Mouse (Mus musculus): ENCODE results near the gene Nr4a3. TPM values are rescaled to one million over a fixed set of nuclear protein-coding genes. Genes with fewer than 3 reads are reported as not detected.
A peak's percentile ranks its signal among the peaks of the same experiment; 100 is the strongest.

Gene Nr4a3
- total RNA-seq (2012; rRNA removed) = 0.09 TPM in 1 of 2 replicates, not detected in the other

DNA sequence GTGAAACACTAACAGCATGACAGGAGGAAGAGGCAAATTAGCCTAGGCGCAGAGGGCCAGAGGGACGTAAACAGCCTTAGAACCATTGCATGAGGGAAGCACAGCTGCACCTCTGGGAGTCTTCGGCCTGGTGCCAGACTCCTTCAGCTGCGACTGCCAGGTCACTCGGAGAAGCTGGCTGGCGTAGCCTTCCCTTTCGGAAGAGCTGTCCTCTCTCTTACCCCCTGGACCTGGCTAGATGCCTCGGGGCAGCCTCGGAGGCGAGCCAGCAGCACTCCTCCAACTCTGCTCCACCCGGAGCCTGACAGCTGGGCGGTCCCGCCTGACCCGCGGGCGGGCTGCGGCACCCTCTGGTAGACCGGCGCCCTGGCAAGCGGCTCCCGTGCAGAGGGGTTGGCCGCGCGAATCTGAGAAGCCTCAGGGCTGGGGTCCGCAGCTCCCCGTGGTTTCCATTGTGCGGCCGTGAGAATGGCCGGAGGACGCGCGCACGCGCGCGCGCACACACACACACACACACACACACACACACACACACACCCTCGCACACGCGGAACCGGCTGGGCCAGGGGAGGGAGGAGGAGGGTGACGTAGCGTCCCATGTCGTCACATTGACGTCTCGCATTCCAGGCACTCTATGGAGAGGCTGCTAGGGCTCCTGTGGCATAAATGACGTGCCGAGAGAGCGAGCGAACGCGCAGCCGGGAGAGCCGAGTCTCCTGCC, at the start of gene Nr4a3:
Gene Nr4a3 (plus strand): TSS at position 663 of the 721 bp plus-strand sequence.
- Histone ChIP-seq H3K9ac (ENCODE audit: insufficient read depth, low read depth, low read length, poor library complexity, severe bottlenecking) (peak within 1 kb of the TSS; percentile 30; the same call in 1 of the 2 replicates), H3K27ac (ENCODE audit: insufficient read depth, low read depth, low read length, poor library complexity, severe bottlenecking) (no peak within 1 kb of the TSS), H3K9me3 (ENCODE audit: control insufficient read depth, insufficient read depth, low read depth, low read length) (no peaks in the 10 kb centered on the region), H3K4me3 (ENCODE audit: insufficient read depth in 1 of 2, low read depth in 1 of 2, low read length in 2 of 2, poor library complexity in 1 of 2, severe bottlenecking in 1 of 2) (peak within 1 kb of the TSS; percentile 69 to 76), H3K36me3 (ENCODE audit: control insufficient read depth, insufficient read depth, low read length, poor library complexity, severe bottlenecking) (no peaks in the 10 kb centered on the region), H3K4me1 (ENCODE audit: control insufficient read depth in 2 of 2, insufficient read depth in 2 of 2, low read length in 2 of 2, poor library complexity in 1 of 2) (no peaks in the 10 kb centered on the region)
- no peak for TF ChIP-seq CHD2 (IDR thresholded peaks at IDR 0.05; ENCODE audit: low read depth, low read length)
- TF ChIP-seq HCFC1 (IDR thresholded peaks at IDR 0.05; ENCODE audit: borderline replicate concordance, insufficient read depth, low read length) = no peak
- no peak for TF ChIP-seq ZC3H11A (IDR thresholded peaks at IDR 0.05; ENCODE audit: borderline replicate concordance, low read depth, low read length)
- no peak for TF ChIP-seq MAFK (IDR thresholded peaks at IDR 0.05; ENCODE audit: insufficient read depth, low read depth, low read length)
- TF ChIP-seq ZNF384 (IDR thresholded peaks at IDR 0.05; ENCODE audit: low read depth, low read length) = no peak
- peak; percentile 75 for DNase-seq (ENCODE audit: low read depth, low spot score)
- in situ Hi-C loops (cut with MboI; ENCODE audit: low sequenced_read_pairs in 2 of 2, unreplicated experiment in 2 of 2) = loop anchor here in 1 of 2 experiments (25.0 kb wide), 1 partner anchor 1707 kb away; the partner anchor contains the start of gene Foxe1

DNA sequence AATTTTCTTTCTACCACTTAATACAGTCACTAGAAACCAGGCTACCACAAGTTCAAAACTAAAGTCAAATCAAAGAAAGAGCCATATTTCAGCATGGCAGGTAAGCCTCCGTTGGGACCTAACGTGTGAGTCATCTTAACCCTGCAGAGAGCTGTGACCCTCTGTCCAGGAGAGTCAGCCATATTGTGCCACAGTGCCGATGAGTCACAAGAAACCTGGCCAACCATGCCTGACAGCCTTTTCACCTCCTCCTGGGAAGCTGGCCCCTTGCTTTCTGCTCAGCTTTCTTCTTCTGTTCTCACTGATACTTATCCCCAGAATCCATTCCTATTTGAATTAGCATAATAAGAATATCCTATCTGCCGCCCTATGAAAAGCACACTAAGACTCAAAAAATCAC, 42.0 kb upstream of the Nr4a3 start:
- in situ Hi-C loops (cut with MboI; ENCODE audit: low sequenced_read_pairs in 2 of 2, unreplicated experiment in 2 of 2) = no loop called here
- no peak for TF ChIP-seq HCFC1 (IDR thresholded peaks at IDR 0.05; ENCODE audit: borderline replicate concordance, insufficient read depth, low read length)
- no peak for TF ChIP-seq ZC3H11A (IDR thresholded peaks at IDR 0.05; ENCODE audit: borderline replicate concordance, low read depth, low read length)
- TF ChIP-seq MAFK (IDR thresholded peaks at IDR 0.05; ENCODE audit: insufficient read depth, low read depth, low read length) = no peak
- no peak for TF ChIP-seq ZNF384 (IDR thresholded peaks at IDR 0.05; ENCODE audit: low read depth, low read length)
- TF ChIP-seq CHD2 (IDR thresholded peaks at IDR 0.05; ENCODE audit: low read depth, low read length) = no peak
- DNase-seq (ENCODE audit: low read depth, low spot score) = no peak
- Histone ChIP-seq H3K9ac (ENCODE audit: insufficient read depth, low read depth, low read length, poor library complexity, severe bottlenecking) (no peak overlapping the region), H3K4me1 (ENCODE audit: control insufficient read depth in 2 of 2, insufficient read depth in 2 of 2, low read length in 2 of 2, poor library complexity in 1 of 2) (no peaks in the 10 kb centered on the region), H3K9me3 (ENCODE audit: control insufficient read depth, insufficient read depth, low read depth, low read length) (no peaks in the 10 kb centered on the region), H3K4me3 (ENCODE audit: insufficient read depth in 1 of 2, low read depth in 1 of 2, low read length in 2 of 2, poor library complexity in 1 of 2, severe bottlenecking in 1 of 2) (no peak overlapping the region), H3K36me3 (ENCODE audit: control insufficient read depth, insufficient read depth, low read length, poor library complexity, severe bottlenecking) (no peaks in the 10 kb centered on the region), H3K27ac (ENCODE audit: insufficient read depth, low read depth, low read length, poor library complexity, severe bottlenecking) (no peak overlapping the region)

DNA sequence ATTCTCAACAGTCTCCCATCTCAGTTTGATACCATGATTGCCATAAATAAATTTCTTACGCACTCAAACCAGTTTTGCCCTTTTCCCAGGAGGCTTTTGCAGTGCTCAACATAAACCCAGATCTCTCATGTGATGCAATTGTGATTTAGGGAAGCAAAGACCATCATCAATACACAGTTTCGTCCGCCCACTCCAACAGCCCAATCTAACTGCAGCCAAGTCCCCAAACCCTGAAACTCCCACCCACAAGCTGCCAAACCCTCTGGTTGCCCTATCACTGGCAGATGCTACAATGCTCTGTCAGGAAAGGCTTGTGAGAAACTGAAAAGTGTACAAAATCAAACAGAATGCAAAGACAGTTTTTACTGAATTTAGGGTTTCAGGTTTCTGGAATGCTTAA, 41.5 kb upstream of the Nr4a3 start:
- in situ Hi-C loops (cut with MboI; ENCODE audit: low sequenced_read_pairs in 2 of 2, unreplicated experiment in 2 of 2) = no loop called here
- Histone ChIP-seq H3K27ac (ENCODE audit: insufficient read depth, low read depth, low read length, poor library complexity, severe bottlenecking) (no peak overlapping the region), H3K9me3 (ENCODE audit: control insufficient read depth, insufficient read depth, low read depth, low read length) (no peaks in the 10 kb centered on the region), H3K36me3 (ENCODE audit: control insufficient read depth, insufficient read depth, low read length, poor library complexity, severe bottlenecking) (no peaks in the 10 kb centered on the region), H3K9ac (ENCODE audit: insufficient read depth, low read depth, low read length, poor library complexity, severe bottlenecking) (no peak overlapping the region), H3K4me1 (ENCODE audit: control insufficient read depth in 2 of 2, insufficient read depth in 2 of 2, low read length in 2 of 2, poor library complexity in 1 of 2) (no peaks in the 10 kb centered on the region), H3K4me3 (ENCODE audit: insufficient read depth in 1 of 2, low read depth in 1 of 2, low read length in 2 of 2, poor library complexity in 1 of 2, severe bottlenecking in 1 of 2) (no peak overlapping the region)
- DNase-seq (ENCODE audit: low read depth, low spot score) = no peak
- TF ChIP-seq CHD2 (IDR thresholded peaks at IDR 0.05; ENCODE audit: low read depth, low read length) (no peak), ZNF384 (IDR thresholded peaks at IDR 0.05; ENCODE audit: low read depth, low read length) (no peak), ZC3H11A (IDR thresholded peaks at IDR 0.05; ENCODE audit: borderline replicate concordance, low read depth, low read length) (no peak), HCFC1 (IDR thresholded peaks at IDR 0.05; ENCODE audit: borderline replicate concordance, insufficient read depth, low read length) (no peak), MAFK (IDR thresholded peaks at IDR 0.05; ENCODE audit: insufficient read depth, low read depth, low read length) (no peak)

DNA sequence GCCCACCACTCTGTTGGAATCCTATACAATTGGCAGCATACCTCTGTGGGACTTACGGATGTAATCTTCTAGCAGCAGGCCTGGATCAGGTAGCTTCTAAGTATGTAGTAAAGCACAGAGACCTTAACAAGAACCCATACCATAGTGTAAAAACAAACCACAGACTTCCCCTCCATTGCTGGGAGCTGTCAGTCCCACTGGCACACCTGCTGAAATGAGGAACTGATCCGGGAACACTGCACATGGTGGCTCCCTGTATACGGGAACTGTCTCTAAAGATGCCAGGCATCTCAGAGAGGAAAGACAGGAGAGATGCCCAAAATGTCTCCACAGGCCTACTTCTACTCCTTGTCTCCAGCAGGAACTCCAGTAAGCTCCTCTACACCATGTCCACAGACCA, 38.6 kb upstream of the Nr4a3 start:
- TF ChIP-seq ZNF384 (IDR thresholded peaks at IDR 0.05; ENCODE audit: low read depth, low read length) = no peak
- no peak for TF ChIP-seq HCFC1 (IDR thresholded peaks at IDR 0.05; ENCODE audit: borderline replicate concordance, insufficient read depth, low read length)
- no peak for TF ChIP-seq ZC3H11A (IDR thresholded peaks at IDR 0.05; ENCODE audit: borderline replicate concordance, low read depth, low read length)
- no peak for TF ChIP-seq CHD2 (IDR thresholded peaks at IDR 0.05; ENCODE audit: low read depth, low read length)
- TF ChIP-seq MAFK (IDR thresholded peaks at IDR 0.05; ENCODE audit: insufficient read depth, low read depth, low read length) = no peak
- in situ Hi-C loops (cut with MboI; ENCODE audit: low sequenced_read_pairs in 2 of 2, unreplicated experiment in 2 of 2) = no loop called here
- DNase-seq (ENCODE audit: low read depth, low spot score) = no peak
- Histone ChIP-seq H3K4me3 (ENCODE audit: insufficient read depth in 1 of 2, low read depth in 1 of 2, low read length in 2 of 2, poor library complexity in 1 of 2, severe bottlenecking in 1 of 2) (no peak overlapping the region), H3K36me3 (ENCODE audit: control insufficient read depth, insufficient read depth, low read length, poor library complexity, severe bottlenecking) (no peaks in the 10 kb centered on the region), H3K9ac (ENCODE audit: insufficient read depth, low read depth, low read length, poor library complexity, severe bottlenecking) (no peak overlapping the region), H3K4me1 (ENCODE audit: control insufficient read depth in 2 of 2, insufficient read depth in 2 of 2, low read length in 2 of 2, poor library complexity in 1 of 2) (no peaks in the 10 kb centered on the region), H3K27ac (ENCODE audit: insufficient read depth, low read depth, low read length, poor library complexity, severe bottlenecking) (no peak overlapping the region), H3K9me3 (ENCODE audit: control insufficient read depth, insufficient read depth, low read depth, low read length) (no peaks in the 10 kb centered on the region)

Measured in ES-E14 (cell line).